Comparison of ENCODE assay signal across 12 mouse cellular contexts in the genomic region with DNA sequence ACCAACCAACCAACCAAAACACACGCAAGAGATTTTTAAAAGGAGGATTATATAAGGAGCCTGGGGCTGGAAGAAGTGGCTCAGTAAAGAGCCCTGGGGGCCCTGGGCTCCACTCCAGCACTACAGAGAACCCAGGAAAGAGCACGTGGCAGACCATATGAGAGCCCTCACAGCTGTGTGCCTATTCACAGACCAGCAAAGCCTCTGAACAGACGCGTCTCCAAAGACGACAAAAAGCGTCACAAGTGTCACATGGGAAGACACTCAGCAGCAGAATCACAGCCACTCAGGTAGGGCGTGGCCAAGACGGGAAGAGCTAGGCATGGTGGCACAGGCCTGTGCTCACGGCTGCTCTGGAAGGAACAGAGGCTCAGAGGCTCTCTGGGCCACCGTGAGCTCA. TPM values are rescaled to one million over a fixed set of nuclear protein-coding genes. Genes with fewer than 3 reads are reported as not detected.
DNase-seq lines count a peak whose midpoint lies in the region; ATAC-seq lines count a peak whose summit lies in the region.
"Had no signal": no experiment of that assay in that cellular context is flagged by ENCODE, and none has a peak within 500 bp of the region (broad histone marks: within the 10 kb centered on the region; RNA-seq: fewer than 3 reads in every experiment).

No protein-coding gene starts in this region.

- H3K4me3 ChIP-seq in stomach, embryonic 16.5 days (replicated peaks; ENCODE audit: low read length): no peak overlapping the region
- H3K4me3 ChIP-seq: erythroblast, embryonic 14.5 days; heart, embryonic 12.5 days; liver, embryonic 15.5 days had no signal

- peak overlapping the region; percentile 86 for H3K27ac ChIP-seq in stomach, embryonic 16.5 days (ENCODE audit: low read length)
- H3K27ac ChIP-seq: liver, embryonic 15.5 days had no signal

- no peaks in the 10 kb centered on the region for H3K36me3 ChIP-seq in stomach, embryonic 16.5 days (ENCODE audit: control insufficient read depth, insufficient read depth, low read length)

- H3K9me3 ChIP-seq in stomach, embryonic 16.5 days (replicated peaks; ENCODE audit: control insufficient read depth, low read length): no peaks in the 10 kb centered on the region
- H3K9me3 ChIP-seq: heart, embryonic 12.5 days; liver, embryonic 15.5 days had no signal

- peak; percentile 43 for DNase-seq in cerebellum, postnatal 10 days
- no peak for DNase-seq in cerebellum, adult 8-10 months
- DNase-seq in retina, postnatal 1 day: peak; percentile 36
- no peak for DNase-seq in retina, embryonic 14.5 days (ENCODE audit: low spot score)
- peak; percentile 28 to 46 for DNase-seq in left cerebral cortex, adult 18-20 months (ENCODE audit: low spot score in 2 of 2)
- no peak for DNase-seq in embryo, embryonic 11 days
- DNase-seq: kidney, postnatal 10 days had no signal

- ATAC-seq in stomach, embryonic 16.5 days (ENCODE audit: insufficient read depth, low FRiP score): no peak
- ATAC-seq in CD4-positive, CD25-positive, alpha-beta regulatory T cell, adult 4 months: no peak

- H3K27me3 ChIP-seq in stomach, embryonic 16.5 days (ENCODE audit: control insufficient read depth, insufficient read depth, low read length): no peaks in the 10 kb centered on the region
- H3K27me3 ChIP-seq: heart, embryonic 12.5 days; liver, embryonic 15.5 days had no signal

- peaks cover 9% of the 10 kb centered on the region; the same call in 1 of the 2 replicates for H3K4me1 ChIP-seq in stomach, embryonic 16.5 days (ENCODE audit: control insufficient read depth, insufficient read depth, low read length)

- 63% methylated on average over 10 of the region's 10 CpGs for WGBS in stomach, embryonic 16.5 days

- no peak overlapping the region for H3K4me2 ChIP-seq in stomach, embryonic 16.5 days (ENCODE audit: low read depth, low read length)
- H3K4me2 ChIP-seq: heart, embryonic 12.5 days; liver, embryonic 15.5 days had no signal

- no peak overlapping the region for H3K9ac ChIP-seq in stomach, embryonic 16.5 days (ENCODE audit: low read length)
- H3K9ac ChIP-seq: heart, embryonic 12.5 days; liver, embryonic 15.5 days had no signal

RNA-seq across cellular contexts. Expression of a gene that starts 5.8 kb away (rescaled TPM):
- total RNA-seq in left cerebral cortex, adult 18-20 months (2021): 10 to 100 TPM; 75.9 to 81.3 TPM
- polyA plus RNA-seq in stomach, embryonic 16.5 days (2015; fragmentation: Nextera tagmentation; extraction: Ambion mirVana): 28.0 and 31.4 TPM in 2 replicates
- 1 to 10 TPM; 2.8 to 5.2 TPM for polyA plus RNA-seq in CD4-positive, CD25-positive, alpha-beta regulatory T cell, adult 4 months (2017; shearing (Covaris generic))

RNA-seq across cellular contexts. Expression of a gene that starts 23.5 kb away (rescaled TPM):
- 10 to 100 TPM; 61.7 to 66.9 TPM for total RNA-seq in left cerebral cortex, adult 18-20 months (2021)
- polyA plus RNA-seq in stomach, embryonic 16.5 days (2015; fragmentation: Nextera tagmentation; extraction: Ambion mirVana): 83.5 and 87.0 TPM in 2 replicates
- 10 to 100 TPM; 22.7 to 25.5 TPM for polyA plus RNA-seq in CD4-positive, CD25-positive, alpha-beta regulatory T cell, adult 4 months (2017; shearing (Covaris generic))

RNA-seq across cellular contexts. Expression of a gene that starts 31.2 kb away (rescaled TPM):
- 1 to 10 TPM; 7.3 to 7.9 TPM for total RNA-seq in left cerebral cortex, adult 18-20 months (2021)
- polyA plus RNA-seq in stomach, embryonic 16.5 days (2015; fragmentation: Nextera tagmentation; extraction: Ambion mirVana): 6.2 and 8.0 TPM in 2 replicates
- 10 to 100 TPM; 14.4 to 17.9 TPM for polyA plus RNA-seq in CD4-positive, CD25-positive, alpha-beta regulatory T cell, adult 4 months (2017; shearing (Covaris generic))

RNA-seq across cellular contexts. Expression of a gene that starts 35.1 kb away (rescaled TPM):
- 1 to 10 TPM; 7.3 to 7.9 TPM for total RNA-seq in left cerebral cortex, adult 18-20 months (2021)
- polyA plus RNA-seq in stomach, embryonic 16.5 days (2015; fragmentation: Nextera tagmentation; extraction: Ambion mirVana): 22.7 and 23.1 TPM in 2 replicates
- polyA plus RNA-seq in CD4-positive, CD25-positive, alpha-beta regulatory T cell, adult 4 months (2017; shearing (Covaris generic)): not detected

RNA-seq across cellular contexts. Expression of a gene that starts 36.5 kb away (rescaled TPM):
- 10 to 100 TPM; 37.8 to 39.5 TPM for total RNA-seq in left cerebral cortex, adult 18-20 months (2021)
- polyA plus RNA-seq in stomach, embryonic 16.5 days (2015; fragmentation: Nextera tagmentation; extraction: Ambion mirVana): 74.7 and 78.2 TPM in 2 replicates
- 10 to 100 TPM; 44.6 to 49.5 TPM for polyA plus RNA-seq in CD4-positive, CD25-positive, alpha-beta regulatory T cell, adult 4 months (2017; shearing (Covaris generic))

Comparison
In these comparisons a context has a peak if more than half of its experiments do, and no peak if none do; other contexts are left out.
1. DNase-seq: peak in cerebellum, postnatal 10 days (2 of 2), retina, postnatal 1 day (single experiment) and left cerebral cortex, adult 18-20 months (2 of 2); none in cerebellum, adult 8-10 months (single experiment), retina, embryonic 14.5 days (single experiment) and embryo, embryonic 11 days (single experiment).